Mouse (Mus musculus) 3T3-L1 (cell line): ENCODE data around the gene Hcrtr2.

Experiments used
- DNase-seq: peaks from one replicate; pipeline ENCODE4 v3.0.0-alpha.2; 2015; ENCODE audit warnings: low read depth, low spot score

The Hcrtr2 gene

DNA sequence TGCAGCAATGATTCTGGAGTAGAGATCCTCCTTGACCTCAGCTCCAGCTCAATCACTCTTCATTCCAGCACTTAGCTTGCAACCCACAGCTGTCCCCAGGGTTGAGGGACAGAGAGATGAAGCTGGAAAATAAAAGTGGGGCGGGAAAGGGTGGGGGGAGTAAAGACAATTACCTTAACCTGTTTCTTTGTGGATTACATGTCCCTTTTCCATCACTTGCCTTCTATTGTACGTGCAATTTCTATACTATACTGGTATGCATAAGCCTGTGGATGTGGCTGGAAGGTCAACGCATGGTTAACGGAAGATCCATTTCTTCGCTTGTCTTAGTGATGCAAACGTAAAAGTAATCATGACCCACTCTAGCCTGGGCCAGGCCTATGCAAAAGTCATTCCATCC is at the start of gene Hcrtr2:
Hcrtr2 (minus strand) TSS at position 101 of the 400 bp plus-strand sequence.
- DNase-seq, result no peak

DNA sequence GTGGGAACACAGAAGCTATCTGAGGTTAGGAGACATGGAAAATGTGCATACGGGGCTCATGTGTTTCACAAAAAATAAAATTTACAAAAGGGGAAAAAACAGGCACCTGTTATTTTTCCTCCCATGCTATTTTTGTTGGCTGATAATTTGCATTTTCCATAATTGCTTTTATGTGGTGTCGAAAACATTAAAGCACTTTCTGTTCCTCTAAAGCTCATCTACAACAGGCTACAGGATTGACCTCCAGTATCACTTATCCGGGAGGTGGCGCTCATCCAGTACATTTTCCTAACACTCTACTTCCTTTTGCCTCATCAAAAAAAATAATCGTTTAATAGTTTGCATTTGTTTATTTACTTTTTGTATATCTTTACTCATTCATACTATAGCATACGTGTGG is 41.2 kb upstream of the Hcrtr2 start:
- DNase-seq, result no peak

DNA sequence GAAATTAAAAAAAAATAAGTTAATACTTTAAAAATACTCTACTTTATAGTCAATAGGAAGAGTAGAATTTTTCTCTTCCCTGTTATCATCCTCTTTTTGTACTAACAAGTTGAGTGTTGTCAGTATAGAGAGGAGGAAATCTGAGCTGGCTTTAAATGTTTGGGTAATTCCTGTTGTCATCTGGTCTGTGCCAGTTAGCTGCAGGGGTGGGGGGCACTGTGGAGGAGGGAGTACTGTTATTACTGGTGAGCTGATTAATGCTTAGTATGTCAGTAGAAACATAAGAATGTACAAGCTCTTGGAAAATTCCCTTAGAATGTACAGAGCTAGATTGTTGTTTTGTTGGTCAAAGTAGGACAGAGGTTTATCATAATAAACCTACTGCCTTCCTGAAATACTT is 36.7 kb upstream of the Hcrtr2 start:
- DNase-seq, result no peak

DNA sequence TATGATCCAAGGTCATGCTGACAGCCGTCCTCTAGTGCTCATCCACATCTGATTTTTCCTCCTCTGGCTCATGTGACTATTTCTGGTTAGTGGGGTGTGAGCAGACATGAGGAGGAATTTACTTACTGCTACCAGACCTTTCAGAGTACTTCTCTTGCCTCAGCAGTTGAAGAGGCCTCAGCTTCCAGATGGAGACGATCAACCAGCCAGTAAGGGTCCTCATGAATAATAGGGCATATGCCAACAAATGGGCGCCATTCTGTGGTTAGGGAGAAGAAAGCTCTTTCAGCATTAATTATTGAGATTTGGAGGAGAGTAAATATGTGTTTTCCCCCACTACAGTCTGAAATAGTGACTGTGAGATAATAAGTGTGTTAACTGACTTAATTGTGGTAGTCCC is 28.7 kb upstream of the Hcrtr2 start:
- no peak for DNase-seq

DNA sequence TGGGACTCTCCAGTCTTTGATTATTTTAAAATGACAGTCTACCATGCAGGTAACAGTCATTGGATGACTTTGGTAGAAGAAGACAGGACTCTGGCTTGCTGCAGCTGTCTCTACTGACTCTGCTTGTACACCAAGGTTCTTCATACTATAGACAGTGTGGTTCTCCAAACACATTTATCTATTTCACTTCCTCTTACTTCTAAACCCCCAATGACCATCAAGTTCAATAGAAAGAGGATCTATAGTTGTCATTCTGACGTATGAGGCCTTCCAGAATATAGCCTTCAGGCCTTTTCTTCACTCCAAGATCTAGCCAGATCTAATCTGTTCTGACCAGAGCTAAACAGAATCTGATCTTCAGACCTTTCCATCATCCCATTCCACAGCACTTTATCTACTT is 23.6 kb upstream of the Hcrtr2 start:
- no peak for DNase-seq

DNA sequence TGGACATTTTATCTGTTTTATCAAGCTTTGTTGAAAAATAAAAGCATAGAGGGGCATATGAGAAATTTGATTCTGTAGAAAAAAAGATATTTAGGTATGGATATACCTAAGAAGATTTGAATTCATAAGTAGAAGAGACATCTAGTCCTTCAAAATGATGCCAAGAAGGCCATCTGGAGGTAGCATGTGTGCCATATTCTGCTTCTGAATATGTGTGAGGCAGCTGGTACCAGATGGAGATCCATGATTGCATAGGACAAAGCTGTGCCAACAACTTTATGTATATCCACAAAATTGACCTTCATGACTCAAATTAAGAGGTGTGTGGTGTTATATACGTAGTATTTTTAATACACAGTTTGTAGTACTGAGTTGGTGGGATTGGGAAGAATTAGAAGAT is 7.4 kb upstream of the Hcrtr2 start:
- DNase-seq, result no peak

DNA sequence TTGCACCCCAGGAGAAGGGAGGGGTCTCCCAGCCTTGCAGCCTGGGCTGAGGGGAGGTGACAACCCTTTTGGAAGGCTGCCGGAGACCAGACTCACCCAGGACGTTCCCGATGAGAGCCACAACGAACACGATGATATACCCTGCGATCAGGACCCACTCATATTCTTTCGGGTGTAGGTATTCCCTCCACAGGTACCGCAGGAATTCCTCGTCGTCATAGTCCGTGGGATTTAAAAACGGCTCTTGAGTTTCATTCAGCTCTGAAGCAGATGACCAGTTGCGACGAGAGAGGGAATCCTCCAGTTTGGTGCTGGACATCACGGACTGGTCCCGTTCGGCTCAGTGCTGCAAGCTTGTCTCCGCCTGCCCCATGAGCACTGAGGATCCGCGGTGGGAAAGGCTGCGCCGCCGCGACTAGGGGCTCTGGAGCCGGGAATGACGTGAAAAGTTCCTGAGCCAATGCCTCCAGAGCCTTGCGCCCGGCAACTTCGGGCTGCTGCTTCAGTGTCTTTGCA is 412 bp downstream of the Hcrtr2 start:
- DNase-seq, result no peak

DNA sequence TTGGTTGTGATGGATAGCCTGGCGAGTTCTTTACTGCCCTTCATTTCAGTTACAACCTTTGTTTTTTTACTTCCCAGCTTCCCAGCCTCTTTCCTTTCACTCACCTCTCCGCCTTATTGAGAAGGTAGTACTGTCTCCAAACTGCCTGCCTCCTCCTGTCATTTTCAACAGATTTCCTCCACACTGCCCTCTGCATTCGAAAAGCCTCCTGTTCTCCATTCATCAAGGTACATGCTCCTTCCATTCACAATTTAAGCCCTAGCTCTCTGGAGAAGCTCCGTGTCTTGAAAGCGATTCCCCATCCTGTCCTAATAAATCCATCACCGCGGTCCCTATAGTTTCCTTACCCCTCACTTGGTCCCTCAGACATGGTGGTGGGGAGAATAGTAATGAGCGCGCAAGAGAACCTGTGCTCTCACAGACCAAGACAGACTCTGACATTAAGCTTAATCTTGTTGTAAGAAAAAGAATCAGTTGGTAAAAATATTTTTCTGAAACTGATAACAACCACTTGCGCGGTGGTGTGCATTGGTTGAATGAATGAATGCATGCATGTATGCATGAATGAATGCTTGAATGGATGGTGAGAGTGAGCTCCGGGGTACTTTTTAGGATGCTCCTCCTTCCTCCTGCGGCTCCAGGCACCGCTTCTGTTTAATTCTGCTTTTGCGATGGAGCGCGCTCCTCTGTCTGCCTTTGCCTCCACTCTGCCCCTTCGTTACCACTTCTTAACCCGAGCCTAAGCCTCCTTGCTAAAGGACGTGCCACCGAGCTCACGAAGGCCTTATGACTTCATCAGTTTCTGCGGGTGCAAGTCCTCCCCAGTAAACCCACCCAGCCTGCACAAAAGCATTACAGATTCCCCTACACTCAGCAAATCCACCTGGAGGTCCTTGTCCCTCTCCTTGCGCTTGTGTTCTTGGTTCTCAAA is 1.3 kb downstream of the Hcrtr2 start:
- DNase-seq, result no peak

DNA sequence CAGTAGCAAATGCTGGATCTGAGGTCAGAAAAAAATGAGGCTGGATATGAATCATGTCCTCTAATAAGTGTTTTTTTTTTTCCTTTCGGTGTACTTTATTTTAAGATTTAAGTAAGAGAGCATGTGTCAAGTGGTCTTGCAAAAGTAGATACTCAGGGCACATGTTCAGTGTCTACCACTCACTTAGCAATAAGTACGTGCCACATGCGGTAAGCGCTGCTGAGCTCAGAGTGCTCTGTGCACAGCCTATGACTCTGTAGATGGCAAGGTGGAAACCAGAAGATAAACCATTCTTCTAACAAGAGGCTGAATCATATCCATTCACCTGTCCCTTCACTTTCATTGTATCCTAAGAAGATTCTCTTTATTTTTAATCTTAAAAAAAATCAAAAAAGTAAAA is 2.1 kb downstream of the Hcrtr2 start:
- no peak for DNase-seq

DNA sequence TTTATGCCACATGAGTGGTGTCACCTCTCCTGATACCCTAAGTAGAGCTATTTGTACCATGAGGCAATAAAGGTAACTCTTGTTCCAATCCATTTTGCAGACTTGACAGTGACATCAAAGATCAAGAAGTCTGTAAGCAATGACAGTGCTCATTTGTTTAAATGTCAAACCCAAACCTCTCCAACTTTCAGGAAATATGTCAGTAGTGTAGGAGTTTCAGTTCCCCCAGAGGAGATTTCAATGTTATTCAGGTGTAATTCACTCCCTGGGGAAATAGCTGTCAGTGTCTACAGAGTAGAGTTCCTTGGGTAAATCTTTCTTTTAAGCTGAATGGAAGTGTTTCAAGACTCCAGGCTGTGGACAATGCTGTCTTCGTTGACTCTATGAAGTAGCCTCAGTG is 2.9 kb downstream of the Hcrtr2 start:
- no peak for DNase-seq

DNA sequence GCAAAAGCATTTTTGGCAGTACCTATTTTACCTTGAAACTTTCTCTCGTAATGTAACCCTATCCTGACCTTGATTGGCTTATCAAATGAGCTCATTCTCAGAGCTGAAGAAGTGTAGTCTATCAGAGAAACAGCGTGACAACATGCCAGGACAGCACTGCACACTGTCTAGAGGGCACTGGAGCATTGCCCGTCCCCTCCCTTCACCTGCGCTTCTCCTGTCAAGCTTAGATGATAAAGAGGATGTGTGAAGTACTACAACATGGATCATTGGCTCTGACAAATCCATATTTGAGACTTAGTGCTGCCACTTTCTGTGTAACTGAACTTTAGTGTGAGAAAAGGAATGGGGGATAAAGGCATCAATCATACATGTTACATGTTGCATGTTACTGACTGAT is 5.4 kb downstream of the Hcrtr2 start:
- no peak for DNase-seq

DNA sequence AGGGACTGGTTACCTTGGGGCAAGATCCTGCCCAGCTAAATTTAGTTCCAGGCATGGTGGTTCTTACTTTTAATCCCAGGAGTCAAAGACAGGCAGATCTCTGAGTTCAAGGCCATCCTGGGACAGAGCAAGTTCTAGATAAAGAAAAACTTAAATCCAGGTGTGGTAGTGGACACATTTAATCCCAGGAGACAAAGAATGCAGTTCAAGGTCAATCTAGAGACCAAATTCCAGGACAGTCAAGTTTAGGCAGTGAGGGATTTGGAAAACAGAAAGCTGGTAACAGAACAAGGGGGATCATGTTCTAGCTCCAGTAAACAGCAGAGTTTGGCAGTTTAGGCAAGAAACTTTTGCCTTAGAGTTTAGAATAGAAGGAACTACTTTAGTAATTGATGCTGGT is 8.6 kb downstream of the Hcrtr2 start:
- no peak for DNase-seq

DNA sequence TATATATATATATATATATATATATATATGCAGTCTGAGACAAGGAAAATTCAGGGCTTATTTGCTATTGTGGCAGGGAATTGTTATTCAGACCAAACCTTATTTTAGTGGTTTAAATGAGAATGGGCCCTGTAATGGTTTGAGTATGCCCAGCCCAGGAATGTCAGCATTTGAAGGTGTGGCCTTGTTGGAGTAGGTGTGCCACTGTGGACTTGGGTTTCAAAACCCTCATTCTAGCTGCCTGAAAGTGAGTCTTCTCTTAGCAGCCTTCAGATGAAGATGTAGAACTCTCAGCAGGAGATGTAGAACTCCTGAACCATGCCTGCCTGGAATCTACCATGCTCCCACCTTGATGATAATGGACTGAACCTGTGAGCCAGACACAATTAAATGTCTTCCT is 9.7 kb downstream of the Hcrtr2 start:
- DNase-seq, result no peak

DNA sequence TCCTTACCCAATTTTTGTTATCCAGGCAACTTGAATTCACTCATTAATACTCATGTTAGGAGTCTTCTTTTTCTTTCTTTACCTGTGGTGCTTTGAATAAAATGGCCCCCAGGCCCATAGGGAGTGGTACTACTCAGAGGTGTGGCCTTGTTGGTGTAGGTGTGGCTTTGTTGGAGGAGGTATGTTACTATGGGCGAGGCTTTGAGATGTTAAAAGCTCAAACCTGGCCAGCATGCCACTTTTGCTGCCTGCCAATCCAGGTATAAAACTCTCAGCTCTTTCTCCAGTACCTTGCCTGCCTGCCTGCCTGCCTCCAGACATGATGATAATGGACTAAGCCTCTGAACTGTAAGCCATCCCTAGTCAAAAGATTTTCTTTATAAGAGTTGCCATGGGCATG is 11.4 kb downstream of the Hcrtr2 start:
- no peak for DNase-seq

DNA sequence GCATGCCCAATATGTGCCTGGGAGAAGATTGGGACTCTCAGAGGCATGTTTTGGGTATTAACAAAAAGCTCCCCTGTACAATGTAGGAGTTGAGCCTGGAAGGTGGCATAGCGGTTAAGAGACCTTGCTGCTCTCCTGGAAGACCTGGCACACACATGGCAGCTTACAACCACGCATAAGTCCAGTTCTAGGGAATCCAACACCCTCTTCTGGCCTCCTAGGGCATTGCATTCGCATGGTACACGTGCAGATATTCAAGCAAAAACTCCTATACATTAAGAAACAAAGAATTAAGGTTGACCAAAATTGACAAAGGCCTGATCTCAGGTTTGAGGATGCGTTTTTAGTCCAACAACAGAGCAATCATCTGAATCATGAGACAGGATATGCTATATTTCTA is 32.3 kb downstream of the Hcrtr2 start:
- DNase-seq, result no peak

DNA sequence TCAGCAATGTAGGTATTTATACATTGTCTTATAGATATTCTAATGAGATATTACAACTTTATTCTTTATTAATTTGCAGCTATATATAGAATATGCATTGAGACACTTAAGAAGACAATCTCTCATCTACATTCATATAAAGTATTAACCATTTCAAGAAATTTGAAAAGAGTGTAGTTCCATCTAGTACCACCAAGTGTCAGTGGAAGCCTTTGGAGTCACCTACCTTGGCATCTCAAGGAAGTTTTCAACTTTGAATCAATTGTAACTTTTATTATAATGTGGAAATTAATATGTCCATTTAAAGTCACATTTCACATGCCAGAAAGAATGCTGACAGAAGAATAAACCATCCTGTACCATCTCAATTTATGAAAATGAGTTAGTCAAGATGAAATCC is 52.8 kb downstream of the Hcrtr2 start:
- peak; percentile 20 for DNase-seq

DNA sequence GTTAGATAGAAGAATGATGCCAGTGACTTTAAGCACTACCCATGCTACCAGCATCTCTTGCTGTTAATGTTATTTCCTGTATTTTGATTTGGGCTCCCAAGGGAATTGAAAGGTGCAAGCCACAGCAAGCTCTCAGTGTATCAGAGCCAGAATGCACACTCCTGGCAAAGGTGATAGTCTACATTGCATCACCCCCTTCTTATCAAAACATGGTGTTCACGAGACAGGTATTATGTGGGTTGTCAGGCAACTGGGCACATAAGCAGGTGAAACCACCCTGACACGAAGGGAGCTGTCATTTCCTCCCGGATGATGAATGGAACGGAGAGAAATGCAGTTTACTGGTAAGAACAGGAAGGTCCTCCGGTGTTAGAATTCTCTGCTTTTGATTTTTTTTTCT is 65.9 kb downstream of the Hcrtr2 start:
- DNase-seq, result no peak

DNA sequence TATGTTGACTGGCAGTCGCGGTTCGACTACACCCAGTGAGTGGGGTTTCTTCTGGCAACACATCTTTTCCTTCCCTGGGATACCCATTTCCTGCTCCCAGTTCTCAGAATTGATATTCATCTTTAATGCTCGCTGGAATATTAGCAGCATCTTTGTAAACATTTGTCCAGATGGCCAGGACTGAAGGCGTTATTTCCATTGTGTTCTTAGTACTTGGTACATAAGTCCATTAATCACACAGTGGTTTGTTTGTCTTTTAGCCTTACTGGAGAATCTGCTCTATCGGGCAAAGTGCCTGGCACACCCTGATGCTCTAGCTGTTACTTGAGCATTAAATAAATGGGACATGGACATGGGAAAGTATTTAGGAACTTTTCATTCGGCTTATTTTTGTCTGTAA is 71.1 kb downstream of the Hcrtr2 start:
- DNase-seq, result no peak

DNA sequence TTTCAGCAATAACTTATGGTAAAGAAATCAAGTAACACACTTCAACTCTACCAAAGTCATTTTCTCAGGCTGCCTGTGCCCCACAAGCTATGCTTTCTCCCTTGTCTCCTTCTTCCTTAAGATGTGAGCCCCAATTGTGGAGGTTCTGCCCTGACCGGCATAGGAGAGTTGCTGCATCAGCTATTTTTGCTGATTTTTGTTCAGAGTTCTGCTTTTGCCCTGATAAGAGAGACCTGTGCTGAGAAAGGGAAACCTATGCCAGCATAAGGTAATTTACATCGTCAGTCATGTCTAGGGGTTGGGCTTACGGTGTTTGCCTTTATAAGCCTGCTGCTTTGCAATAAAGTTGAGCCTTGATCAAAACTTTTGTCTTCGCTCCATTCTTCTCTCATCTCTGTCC is 71.5 kb downstream of the Hcrtr2 start:
- DNase-seq, result no peak

DNA sequence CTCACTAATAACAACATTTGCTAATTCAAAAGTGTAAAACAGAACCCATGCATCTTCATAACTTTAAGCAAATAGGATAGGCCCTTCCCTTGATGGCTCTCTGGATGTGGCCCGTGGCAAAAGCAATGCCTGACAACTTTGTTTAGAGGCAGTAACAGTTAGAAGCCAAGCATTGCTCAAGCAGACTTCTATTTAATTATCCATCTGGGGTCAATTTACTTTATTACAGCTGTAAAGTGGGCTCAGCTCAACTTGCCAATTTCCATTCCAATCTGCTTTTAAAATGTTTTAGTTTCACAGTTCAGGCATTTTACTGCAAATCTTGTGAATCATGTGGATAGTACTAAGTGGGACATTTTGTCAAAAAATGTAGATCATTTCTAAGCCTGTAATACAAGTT is 81.3 kb downstream of the Hcrtr2 start:
- DNase-seq, result no peak

DNA sequence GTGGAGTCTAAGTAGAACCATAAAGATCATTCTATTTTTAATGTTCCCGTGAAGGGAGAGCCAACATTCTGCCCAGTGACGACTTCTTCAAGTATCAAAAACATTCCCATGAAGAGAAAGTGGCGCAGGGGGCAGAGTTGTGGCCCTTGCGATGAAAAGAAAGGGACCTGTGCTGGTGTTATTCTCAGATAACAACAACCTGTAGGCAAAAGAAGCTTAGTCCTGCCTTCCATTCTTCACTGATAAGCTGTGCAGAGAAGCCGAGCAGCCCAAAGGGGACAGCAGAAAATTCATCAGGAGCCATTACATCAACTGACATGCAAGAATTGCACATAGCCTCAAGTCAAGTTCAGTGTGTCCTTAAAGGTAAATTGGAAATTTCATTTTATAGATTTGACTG is 85.7 kb downstream of the Hcrtr2 start:
- no peak for DNase-seq

DNA sequence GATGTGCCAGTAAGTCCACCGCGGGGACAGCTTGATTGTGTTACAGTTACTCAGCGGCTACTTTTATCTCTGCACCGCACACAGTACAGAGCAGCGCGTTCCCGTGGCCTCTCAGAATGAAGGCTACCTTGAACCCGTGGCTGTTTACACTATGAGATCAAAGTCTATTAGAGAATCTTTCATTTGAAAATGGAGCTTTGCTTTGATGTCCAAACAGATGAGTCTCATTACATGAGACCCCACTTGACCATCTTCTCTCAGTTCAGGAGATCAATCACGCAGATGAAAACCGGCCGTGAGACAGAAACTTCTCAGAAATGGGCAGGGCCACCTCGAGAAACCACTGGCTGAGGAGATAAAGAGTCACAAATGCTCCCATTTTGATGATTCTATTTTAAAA is 86.4 kb downstream of the Hcrtr2 start:
- no peak for DNase-seq

DNA sequence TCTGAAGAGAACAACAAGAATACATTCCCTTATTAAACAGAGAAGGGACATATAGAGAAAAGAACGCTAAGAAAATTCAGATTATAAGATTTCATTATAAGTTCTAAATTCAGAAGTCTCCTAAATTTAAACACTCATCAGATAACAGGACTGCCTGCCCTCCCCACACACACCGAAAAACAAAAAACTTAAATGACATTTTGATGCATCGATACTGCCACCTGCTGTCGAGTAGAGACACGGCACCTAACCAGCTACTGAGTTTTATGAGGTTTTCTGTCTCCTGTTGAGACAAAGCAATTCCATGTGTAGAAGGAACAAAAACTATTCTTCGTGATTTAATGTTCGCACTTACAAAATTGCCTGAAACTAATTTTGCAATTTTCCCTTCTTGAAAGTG is 87.0 kb downstream of the Hcrtr2 start:
- DNase-seq, result peak; percentile 80
